Mouse (Mus musculus) C2C12 (cell line): ENCODE results near the gene Iqch.

ENCODE experiments used
- CTCF ChIP-seq: IDR thresholded peaks from one replicate; pipeline ENCODE4 v1.5.1; 2011; ENCODE audit not compliant: control insufficient read depth, insufficient read depth, insufficient read length
- USF1 ChIP-seq: IDR thresholded peaks from one replicate; pipeline ENCODE4 v1.6.1; 2011; ENCODE audit warnings: low read depth, mild to moderate bottlenecking, control low read depth, moderate library complexity

DNA sequence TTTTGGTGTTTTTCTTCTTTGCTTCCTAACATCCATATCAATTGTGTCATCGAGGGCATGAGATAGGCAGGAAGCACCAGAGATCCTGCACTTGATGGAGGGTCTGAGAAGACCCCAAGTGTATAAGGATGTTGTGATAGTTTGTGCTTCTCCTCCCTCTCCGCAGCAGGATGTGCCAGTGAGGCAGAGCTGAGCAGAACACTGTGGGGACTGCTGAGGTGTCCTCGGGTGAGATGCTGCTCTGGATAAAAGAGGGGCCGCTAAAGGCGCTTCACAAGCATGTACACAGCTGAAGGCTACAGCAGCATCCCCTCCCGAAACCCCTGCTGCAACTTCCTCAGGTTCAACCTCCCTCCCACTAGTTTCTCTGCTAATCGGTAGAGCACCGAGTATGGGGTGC is 95.2 kb downstream of the Iqch start:
- TF ChIP-seq CTCF (no peak), USF1 (no peak)
